Mouse (Mus musculus): ENCODE results near the gene D17Wsu92e. TPM values are rescaled to one million over a fixed set of nuclear protein-coding genes. Genes with fewer than 3 reads are reported as not detected.

Gene D17Wsu92e
- polyA plus RNA-seq (2014; fragmentation: Nextera tagmentation; extraction: Ambion mirVana), result 11.1 and 12.2 TPM in 2 replicates

DNA sequence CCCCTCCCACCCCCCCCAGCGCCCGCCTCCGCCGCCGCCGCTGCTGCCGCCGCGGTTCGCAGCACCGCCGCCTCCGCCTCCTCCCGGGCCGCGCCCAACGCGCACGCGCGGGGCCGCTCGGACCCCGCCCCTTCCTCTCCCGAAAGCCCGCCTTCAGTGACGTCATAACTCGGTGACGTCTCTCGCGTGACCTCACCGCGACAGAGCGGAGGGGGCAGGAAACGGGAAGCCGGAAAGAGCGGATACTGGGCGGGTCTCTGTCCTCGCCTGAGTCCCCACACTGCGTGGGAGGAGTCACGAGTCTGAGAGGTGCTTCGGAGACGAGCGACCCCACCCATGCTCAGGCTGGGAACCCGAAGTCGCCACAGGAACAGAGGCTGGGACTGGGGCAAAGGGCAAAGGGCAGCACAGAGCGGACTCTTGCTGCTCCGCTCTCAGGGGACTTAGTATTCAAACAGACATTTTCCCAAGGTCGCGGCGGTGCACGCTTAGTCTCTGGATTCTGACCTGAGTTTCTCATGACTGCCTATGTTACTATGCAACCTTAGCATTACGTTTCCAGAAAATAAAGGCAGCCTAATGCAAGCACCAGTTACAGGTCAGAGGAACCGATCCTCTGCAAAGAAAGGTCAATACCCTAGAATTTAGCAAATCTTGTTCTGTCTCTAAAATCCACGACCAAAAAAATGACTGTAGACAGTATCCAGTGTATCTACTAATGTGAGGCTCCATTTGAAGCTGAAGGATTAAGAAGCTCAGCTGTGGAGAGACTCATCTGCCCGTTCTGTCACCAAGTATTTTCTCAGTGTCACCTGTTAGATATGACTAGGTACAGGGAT, at the start of gene D17Wsu92e:
Gene D17Wsu92e (minus strand): TSS at position 81 of the 839 bp plus-strand sequence.
- Histone ChIP-seq H3K4me3 (replicated peaks; ENCODE audit: low read length) (peak within 1 kb of the TSS; percentile 91), H3K27me3 (ENCODE audit: control insufficient read depth, insufficient read depth, low read length) (no peaks in the 10 kb centered on the region), H3K4me2 (replicated peaks) (peak within 1 kb of the TSS; percentile 87), H3K36me3 (replicated peaks; ENCODE audit: control insufficient read depth, insufficient read depth) (no peaks in the 10 kb centered on the region), H3K27ac (peak within 1 kb of the TSS; percentile 87), H3K9me3 (ENCODE audit: control insufficient read depth, low read length) (no peaks in the 10 kb centered on the region), H3K9ac (peak within 1 kb of the TSS; percentile 88), H3K4me1 (replicated peaks; ENCODE audit: control insufficient read depth, insufficient read depth, low read length) (peaks cover 24% of the 10 kb centered on the region)
- ATAC-seq (ENCODE audit: low FRiP score) (peak; percentile 96), DNase-seq (ENCODE audit: low spot score) (peak; percentile 100)
- 2% methylated on average over 35 of the region's 56 CpGs for WGBS

DNA sequence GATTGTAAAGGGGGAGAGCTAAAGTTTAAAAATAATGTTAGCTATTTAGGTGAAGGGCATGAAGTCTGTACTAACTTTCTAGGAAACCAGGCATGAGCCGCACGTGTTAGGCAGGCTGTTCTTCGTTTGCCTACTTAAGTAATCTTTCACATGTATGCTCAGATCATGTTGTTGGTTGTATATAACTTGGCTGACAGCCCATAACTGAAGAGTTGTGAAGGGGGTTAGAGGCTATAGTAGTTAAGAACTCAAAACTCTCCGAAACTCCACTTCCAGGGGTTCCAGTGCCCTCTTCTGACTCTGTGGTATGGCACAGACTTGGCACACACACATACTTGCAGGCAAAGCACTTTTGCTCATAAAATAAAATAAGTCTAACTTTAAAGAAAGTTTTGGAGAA, 46.3 kb upstream of the D17Wsu92e start:
- Histone ChIP-seq H3K4me1 (replicated peaks; ENCODE audit: control insufficient read depth, insufficient read depth, low read length) (no peaks in the 10 kb centered on the region), H3K9ac (no peak overlapping the region), H3K27me3 (ENCODE audit: control insufficient read depth, insufficient read depth, low read length) (no peaks in the 10 kb centered on the region), H3K4me2 (replicated peaks) (no peak overlapping the region), H3K36me3 (replicated peaks; ENCODE audit: control insufficient read depth, insufficient read depth) (no peaks in the 10 kb centered on the region), H3K9me3 (ENCODE audit: control insufficient read depth, low read length) (no peaks in the 10 kb centered on the region), H3K27ac (no peak overlapping the region), H3K4me3 (replicated peaks; ENCODE audit: low read length) (no peak overlapping the region)
- 95% methylated on average over 4 of the region's 4 CpGs for WGBS
- no peak for ATAC-seq (ENCODE audit: low FRiP score)
- DNase-seq (ENCODE audit: low spot score), result no peak

DNA sequence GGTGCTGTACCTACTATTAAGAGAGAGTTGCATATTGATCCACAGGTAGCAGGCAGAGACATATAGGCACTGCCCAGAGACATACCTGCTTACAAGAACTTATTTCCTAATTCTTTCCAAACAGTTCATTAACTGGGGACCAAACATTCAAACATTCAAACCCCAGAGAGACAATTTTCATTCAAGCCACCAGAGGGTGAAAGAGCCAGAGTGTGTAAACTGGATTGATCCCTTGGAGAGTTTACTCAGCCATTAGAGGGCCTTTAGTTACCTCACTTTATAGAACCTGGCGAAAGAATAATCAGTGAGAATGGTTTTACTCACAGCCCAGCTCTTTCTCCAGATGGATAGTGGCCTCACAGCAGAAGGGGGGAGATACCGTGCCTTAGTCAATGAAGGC, 45.0 kb upstream of the D17Wsu92e start:
- no peak overlapping the region for H3K4me2 ChIP-seq (replicated peaks)
- no peak overlapping the region for H3K4me3 ChIP-seq (replicated peaks; ENCODE audit: low read length)
- H3K9ac ChIP-seq, result no peak overlapping the region
- no peaks in the 10 kb centered on the region for H3K27me3 ChIP-seq (ENCODE audit: control insufficient read depth, insufficient read depth, low read length)
- no peaks in the 10 kb centered on the region for H3K36me3 ChIP-seq (replicated peaks; ENCODE audit: control insufficient read depth, insufficient read depth)
- WGBS, result 89% methylated on average over 2 of the region's 2 CpGs
- no peak overlapping the region for H3K27ac ChIP-seq
- no peak for ATAC-seq (ENCODE audit: low FRiP score)
- H3K4me1 ChIP-seq (replicated peaks; ENCODE audit: control insufficient read depth, insufficient read depth, low read length), result no peaks in the 10 kb centered on the region
- DNase-seq (ENCODE audit: low spot score), result no peak
- H3K9me3 ChIP-seq (ENCODE audit: control insufficient read depth, low read length), result no peaks in the 10 kb centered on the region

DNA sequence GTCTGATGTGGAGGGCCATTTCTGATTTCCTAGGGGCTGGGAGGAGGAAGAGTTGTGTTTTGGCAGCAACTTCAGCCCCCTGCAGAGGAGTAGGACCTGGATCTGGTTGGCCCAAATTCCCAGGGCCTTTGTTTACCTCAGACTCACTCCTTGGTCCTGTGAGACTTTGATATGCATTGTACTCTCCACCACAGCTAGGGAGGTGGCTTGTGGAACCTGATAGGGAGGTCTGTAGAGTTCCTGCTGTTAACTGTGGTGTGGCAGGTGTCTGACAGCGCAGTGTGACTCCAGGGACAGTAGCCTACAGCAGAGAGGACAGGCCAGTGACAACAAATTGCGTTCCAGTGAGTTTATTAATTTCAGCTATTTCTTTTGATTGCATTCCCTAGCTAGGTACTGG, 38.7 kb upstream of the D17Wsu92e start:
- peaks cover 1% of the 10 kb centered on the region for H3K36me3 ChIP-seq (replicated peaks; ENCODE audit: control insufficient read depth, insufficient read depth)
- H3K4me3 ChIP-seq (replicated peaks; ENCODE audit: low read length), result no peak overlapping the region
- H3K4me2 ChIP-seq (replicated peaks), result peak overlapping the region; percentile 90
- ATAC-seq (ENCODE audit: low FRiP score) (no peak), DNase-seq (ENCODE audit: low spot score) (no peak)
- WGBS, result 40% methylated on average over 2 of the region's 2 CpGs
- H3K27me3 ChIP-seq (ENCODE audit: control insufficient read depth, insufficient read depth, low read length), result no peaks in the 10 kb centered on the region
- H3K4me1 ChIP-seq (replicated peaks; ENCODE audit: control insufficient read depth, insufficient read depth, low read length), result peaks cover 24% of the 10 kb centered on the region
- H3K9ac ChIP-seq, result no peak overlapping the region
- H3K9me3 ChIP-seq (ENCODE audit: control insufficient read depth, low read length), result no peaks in the 10 kb centered on the region
- H3K27ac ChIP-seq, result no peak overlapping the region

DNA sequence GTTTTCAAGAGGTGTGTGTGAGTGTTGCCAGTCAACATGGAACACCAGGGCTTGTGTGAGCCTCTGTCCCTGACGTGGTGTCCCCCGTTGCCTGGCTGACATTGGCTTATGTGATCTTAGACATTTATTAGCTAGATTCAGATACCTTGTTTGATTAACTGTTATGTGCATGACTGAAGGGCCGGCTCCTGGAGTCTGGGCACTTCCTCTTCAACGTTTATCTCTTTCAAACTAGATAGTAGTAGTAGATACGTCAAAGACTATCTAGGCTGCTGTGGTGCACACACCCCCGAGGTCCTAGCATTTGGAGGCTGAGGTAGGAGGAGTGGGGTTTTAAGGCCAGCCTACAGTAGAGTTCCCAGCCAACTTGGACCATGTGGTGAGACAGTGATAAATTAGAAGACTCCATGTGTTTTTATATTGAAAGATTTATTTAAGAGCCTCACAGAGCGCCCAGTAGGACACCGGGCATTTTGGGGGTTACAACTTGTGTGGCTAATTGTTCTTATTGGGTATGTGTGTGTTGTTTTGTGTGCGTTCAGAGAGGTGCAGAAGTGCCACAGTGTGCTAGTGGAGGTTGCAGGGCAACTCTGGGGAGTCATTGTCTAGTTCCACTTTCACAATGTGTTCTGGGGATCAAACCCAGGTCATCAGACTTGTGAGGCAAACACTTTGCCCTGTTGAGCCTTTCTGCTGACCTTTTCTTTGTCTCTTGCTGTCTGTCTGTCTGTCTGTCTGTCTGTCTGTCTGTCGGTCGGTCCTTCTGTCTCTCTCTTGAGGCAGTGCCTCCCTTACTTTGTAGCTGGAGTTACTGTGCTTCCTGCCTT, 37.4 kb upstream of the D17Wsu92e start:
- H3K4me3 ChIP-seq (replicated peaks; ENCODE audit: low read length), result peak overlapping the region; percentile 98
- no peak overlapping the region for H3K27ac ChIP-seq
- no peak for ATAC-seq (ENCODE audit: low FRiP score)
- peak overlapping the region; percentile 90 for H3K4me2 ChIP-seq (replicated peaks)
- no peak for DNase-seq (ENCODE audit: low spot score)
- peaks cover 24% of the 10 kb centered on the region for H3K4me1 ChIP-seq (replicated peaks; ENCODE audit: control insufficient read depth, insufficient read depth, low read length)
- 51% methylated on average over 11 of the region's 11 CpGs for WGBS
- no peaks in the 10 kb centered on the region for H3K27me3 ChIP-seq (ENCODE audit: control insufficient read depth, insufficient read depth, low read length)
- peaks cover 14% of the 10 kb centered on the region for H3K36me3 ChIP-seq (replicated peaks; ENCODE audit: control insufficient read depth, insufficient read depth)
- no peaks in the 10 kb centered on the region for H3K9me3 ChIP-seq (ENCODE audit: control insufficient read depth, low read length)
- peak overlapping the region; percentile 95 for H3K9ac ChIP-seq

DNA sequence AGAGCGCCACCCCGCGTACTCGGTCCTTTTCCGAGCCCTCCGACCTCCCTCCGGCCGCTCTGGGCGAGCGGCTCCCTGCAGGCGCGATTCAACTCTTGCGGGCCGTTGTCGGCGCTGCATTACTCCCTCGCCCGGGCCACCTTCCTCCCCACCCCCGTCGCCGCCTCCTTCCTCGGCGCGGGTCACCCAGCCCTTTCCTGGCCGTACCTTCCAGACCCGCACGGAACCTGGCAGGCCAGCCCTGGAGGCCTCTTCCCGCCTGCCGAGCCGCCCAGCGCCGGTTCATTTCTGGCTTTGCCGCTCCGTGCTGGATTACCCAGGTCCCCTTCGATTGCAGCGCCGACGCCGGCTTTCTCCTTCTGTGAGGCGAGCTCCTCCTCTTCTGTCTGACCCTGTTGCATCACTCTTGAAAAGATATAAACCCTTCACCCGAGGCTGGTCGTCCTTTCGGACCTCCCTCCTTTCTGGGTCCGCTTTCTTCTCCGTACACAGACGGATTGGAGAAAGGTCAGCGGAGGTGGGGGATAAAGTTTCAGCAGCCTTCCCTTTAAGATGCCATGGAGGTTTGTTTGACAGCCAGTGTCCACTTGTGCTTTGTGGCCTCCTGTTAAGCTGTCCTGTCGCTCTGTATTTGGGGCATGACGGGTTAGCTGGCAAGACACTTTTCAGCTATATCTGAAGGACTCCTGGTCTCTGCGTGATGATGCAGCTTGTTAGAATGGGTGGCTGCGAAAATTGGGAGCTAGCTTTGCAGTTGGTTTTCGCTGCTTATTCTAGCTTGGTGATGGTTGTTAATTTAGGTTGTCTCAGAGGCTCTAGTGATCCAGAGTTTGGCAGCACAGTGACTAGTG, 36.6 kb upstream of the D17Wsu92e start:
- Histone ChIP-seq H3K9ac (peak overlapping the region; percentile 95), H3K27ac (peak overlapping the region; percentile 88), H3K27me3 (ENCODE audit: control insufficient read depth, insufficient read depth, low read length) (no peaks in the 10 kb centered on the region), H3K4me3 (replicated peaks; ENCODE audit: low read length) (peak overlapping the region; percentile 98), H3K4me1 (replicated peaks; ENCODE audit: control insufficient read depth, insufficient read depth, low read length) (peaks cover 24% of the 10 kb centered on the region), H3K36me3 (replicated peaks; ENCODE audit: control insufficient read depth, insufficient read depth) (peaks cover 22% of the 10 kb centered on the region), H3K4me2 (replicated peaks) (peak overlapping the region; percentile 90), H3K9me3 (ENCODE audit: control insufficient read depth, low read length) (no peaks in the 10 kb centered on the region)
- ATAC-seq (ENCODE audit: low FRiP score) (peak; percentile 63), DNase-seq (ENCODE audit: low spot score) (peak; percentile 38)
- 3% methylated on average over 44 of the region's 52 CpGs for WGBS

DNA sequence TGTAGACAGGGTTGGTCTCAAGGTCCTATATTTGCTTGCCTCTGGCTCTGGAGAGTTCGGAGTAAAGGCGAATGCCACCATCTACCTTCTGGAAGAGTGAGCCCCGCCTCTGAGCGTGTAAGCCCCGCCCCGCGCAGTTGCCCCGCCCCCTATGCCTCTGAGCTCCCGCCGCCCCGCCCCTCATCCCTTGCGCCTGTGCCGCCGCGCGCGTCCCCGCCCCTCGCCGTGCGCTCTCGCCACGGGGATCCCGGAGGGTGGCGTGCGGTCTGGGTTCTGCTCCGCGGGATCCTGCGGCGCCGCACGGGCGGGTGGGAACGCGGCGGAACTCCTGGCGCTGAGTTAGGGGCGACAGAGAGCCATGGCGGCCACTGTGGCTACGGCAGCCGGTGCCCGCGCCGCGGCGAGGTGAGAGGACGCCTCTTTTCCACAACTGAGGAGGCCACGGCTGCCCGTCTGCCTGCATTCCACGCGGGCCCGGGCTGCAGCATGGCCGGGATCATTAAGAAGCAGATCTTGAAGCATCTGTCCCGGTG, 35.9 kb upstream of the D17Wsu92e start, which contains the start of gene Uhrf1bp1:
Gene Uhrf1bp1 (plus strand): TSS at position 177 of the 533 bp plus-strand sequence.
- Histone ChIP-seq H3K27me3 (ENCODE audit: control insufficient read depth, insufficient read depth, low read length) (no peaks in the 10 kb centered on the region), H3K9me3 (ENCODE audit: control insufficient read depth, low read length) (no peaks in the 10 kb centered on the region), H3K4me3 (replicated peaks; ENCODE audit: low read length) (peak within 1 kb of the TSS; percentile 98), H3K9ac (peak within 1 kb of the TSS; percentile 95), H3K4me2 (replicated peaks) (peak within 1 kb of the TSS; percentile 90), H3K4me1 (replicated peaks; ENCODE audit: control insufficient read depth, insufficient read depth, low read length) (peaks cover 24% of the 10 kb centered on the region), H3K27ac (peak within 1 kb of the TSS; percentile 88), H3K36me3 (replicated peaks; ENCODE audit: control insufficient read depth, insufficient read depth) (peaks cover 27% of the 10 kb centered on the region)
- ATAC-seq (ENCODE audit: low FRiP score) (peak; percentile 89), DNase-seq (ENCODE audit: low spot score) (peak; percentile 78)
- under 1% methylated on average over 54 of the region's 54 CpGs for WGBS

DNA sequence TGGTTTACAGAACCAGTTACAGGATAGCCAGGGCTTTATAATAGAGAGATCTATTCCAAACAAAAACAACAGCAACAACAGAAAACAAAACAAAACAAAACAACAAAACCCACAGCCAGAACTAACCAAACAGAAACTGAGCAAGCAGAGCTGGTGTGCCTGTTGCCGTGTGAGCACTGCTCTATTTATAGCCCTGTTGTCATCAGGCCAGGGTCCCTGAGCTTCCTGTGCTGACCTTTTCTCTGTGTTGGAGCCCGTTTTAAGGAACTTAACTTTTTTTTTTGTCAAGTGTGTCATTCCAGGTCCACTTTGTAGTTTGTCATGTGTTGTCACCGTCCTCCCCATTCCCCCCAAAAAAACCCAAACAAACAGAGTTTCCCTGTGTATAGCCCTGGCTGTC, 30.6 kb upstream of the D17Wsu92e start:
- ATAC-seq (ENCODE audit: low FRiP score) (no peak), DNase-seq (ENCODE audit: low spot score) (no peak)
- Histone ChIP-seq H3K27me3 (ENCODE audit: control insufficient read depth, insufficient read depth, low read length) (no peaks in the 10 kb centered on the region), H3K4me2 (replicated peaks) (no peak overlapping the region), H3K9ac (no peak overlapping the region), H3K4me1 (replicated peaks; ENCODE audit: control insufficient read depth, insufficient read depth, low read length) (no peaks in the 10 kb centered on the region), H3K4me3 (replicated peaks; ENCODE audit: low read length) (no peak overlapping the region), H3K9me3 (ENCODE audit: control insufficient read depth, low read length) (no peaks in the 10 kb centered on the region), H3K36me3 (replicated peaks; ENCODE audit: control insufficient read depth, insufficient read depth) (peaks cover 76% of the 10 kb centered on the region), H3K27ac (no peak overlapping the region)
- 82% methylated on average over 3 of the region's 3 CpGs for WGBS

Data from hindbrain, embryonic 14.5 days (tissue).